Mouse (Mus musculus): ENCODE data around the gene Frmd5. TPM values are rescaled to one million over a fixed set of nuclear protein-coding genes. Genes with fewer than 3 reads are reported as not detected.

The Frmd5 gene
- polyA plus RNA-seq, 1 experiment: 0.45 TPM

DNA sequence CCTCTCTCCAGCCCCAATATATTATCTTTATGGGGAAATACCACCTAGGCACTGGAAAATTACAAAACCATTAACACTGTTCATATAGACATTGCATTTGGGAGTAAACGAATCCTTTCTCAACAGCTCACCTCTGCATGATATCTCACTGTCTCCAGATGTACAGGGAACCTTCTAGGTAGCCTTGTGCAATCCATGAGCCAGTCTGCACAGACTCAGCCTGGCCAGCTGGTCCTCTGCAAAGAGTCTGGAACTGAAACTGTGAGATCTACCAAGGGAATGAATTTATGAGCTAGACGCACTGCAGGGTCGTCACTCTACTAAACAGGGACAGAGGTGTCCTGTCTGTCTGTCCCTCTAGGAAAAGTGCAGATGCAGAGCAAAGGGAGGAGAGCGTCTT, 82.0 kb downstream of the Frmd5 start:
- 76% methylated on average over 4 of the region's 4 CpGs for WGBS
- Histone ChIP-seq H3K27ac (ENCODE audit: insufficient read depth, low read depth, low read length) (no peak overlapping the region), H3K27me3 (replicated peaks; ENCODE audit: control insufficient read depth, insufficient read depth, low read length) (no peaks in the 10 kb centered on the region), H3K4me3 (ENCODE audit: insufficient read depth, low read depth, low read length) (no peak overlapping the region), H3K4me1 (ENCODE audit: control insufficient read depth, insufficient read depth, low read length) (no peaks in the 10 kb centered on the region), H3K36me3 (ENCODE audit: control insufficient read depth, insufficient read depth, low read length) (no peaks in the 10 kb centered on the region)
- no peak for DNase-seq
- TF ChIP-seq CTCF (conservative IDR thresholded peaks at IDR 0.05; ENCODE audit: insufficient read depth, insufficient read length, low read depth, low read length) (no peak), POLR2A (IDR thresholded peaks at IDR 0.05; ENCODE audit: low read depth, low read length) (no peak)

DNA sequence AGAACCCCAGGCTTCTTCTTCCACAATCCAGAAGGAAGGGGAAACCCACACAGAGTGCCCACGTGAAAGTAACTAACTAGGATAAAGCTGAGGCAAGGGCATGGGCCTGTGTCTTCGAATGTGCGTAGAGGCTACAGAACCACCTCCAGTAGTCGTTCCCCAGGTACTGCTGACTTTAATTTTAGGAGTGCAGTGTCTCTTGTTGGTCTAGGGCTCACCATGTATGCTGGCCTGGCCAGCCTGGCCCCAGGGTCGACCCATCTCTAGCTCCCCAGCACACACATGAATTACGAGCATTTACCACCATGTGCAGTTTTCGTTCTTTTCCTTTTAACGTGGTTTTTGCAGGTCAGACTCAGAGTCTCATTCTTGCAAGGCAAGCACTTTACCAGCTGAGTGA, 83.1 kb downstream of the Frmd5 start:
- DNase-seq: no peak
- H3K4me1 ChIP-seq (ENCODE audit: control insufficient read depth, insufficient read depth, low read length): no peaks in the 10 kb centered on the region
- WGBS: 79% methylated on average over 8 of the region's 8 CpGs
- no peaks in the 10 kb centered on the region for H3K27me3 ChIP-seq (replicated peaks; ENCODE audit: control insufficient read depth, insufficient read depth, low read length)
- H3K27ac ChIP-seq (ENCODE audit: insufficient read depth, low read depth, low read length): no peak overlapping the region
- TF ChIP-seq POLR2A (IDR thresholded peaks at IDR 0.05; ENCODE audit: low read depth, low read length) (no peak), CTCF (conservative IDR thresholded peaks at IDR 0.05; ENCODE audit: insufficient read depth, insufficient read length, low read depth, low read length) (no peak)
- no peak overlapping the region for H3K4me3 ChIP-seq (ENCODE audit: insufficient read depth, low read depth, low read length)
- H3K36me3 ChIP-seq (ENCODE audit: control insufficient read depth, insufficient read depth, low read length): no peaks in the 10 kb centered on the region

DNA sequence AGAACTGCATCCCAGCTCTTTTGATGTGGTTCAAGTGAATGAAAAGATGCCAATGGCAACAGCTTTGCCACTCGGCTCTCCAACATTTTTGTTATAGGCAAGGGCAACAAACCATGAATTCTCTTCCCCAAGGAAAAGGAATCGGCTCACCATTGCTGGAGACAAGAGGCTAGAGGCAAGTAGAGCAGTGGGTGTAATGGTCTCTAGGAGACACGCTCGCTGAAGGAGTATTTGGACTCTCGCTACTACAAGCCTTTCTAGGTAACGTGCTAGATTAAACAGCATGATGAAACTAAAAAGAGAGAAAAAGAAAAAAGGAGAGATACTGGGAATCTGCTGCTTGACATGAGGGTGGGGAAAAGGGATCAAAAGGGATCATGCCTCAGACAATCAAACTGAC, 87.9 kb downstream of the Frmd5 start:
- H3K4me1 ChIP-seq (ENCODE audit: control insufficient read depth, insufficient read depth, low read length): no peaks in the 10 kb centered on the region
- WGBS: 85% methylated on average over 6 of the region's 6 CpGs
- no peak overlapping the region for H3K27ac ChIP-seq (ENCODE audit: insufficient read depth, low read depth, low read length)
- H3K27me3 ChIP-seq (replicated peaks; ENCODE audit: control insufficient read depth, insufficient read depth, low read length): no peaks in the 10 kb centered on the region
- H3K36me3 ChIP-seq (ENCODE audit: control insufficient read depth, insufficient read depth, low read length): no peaks in the 10 kb centered on the region
- TF ChIP-seq CTCF (conservative IDR thresholded peaks at IDR 0.05; ENCODE audit: insufficient read depth, insufficient read length, low read depth, low read length) (no peak), POLR2A (IDR thresholded peaks at IDR 0.05; ENCODE audit: low read depth, low read length) (no peak)
- DNase-seq: no peak
- no peak overlapping the region for H3K4me3 ChIP-seq (ENCODE audit: insufficient read depth, low read depth, low read length)

DNA sequence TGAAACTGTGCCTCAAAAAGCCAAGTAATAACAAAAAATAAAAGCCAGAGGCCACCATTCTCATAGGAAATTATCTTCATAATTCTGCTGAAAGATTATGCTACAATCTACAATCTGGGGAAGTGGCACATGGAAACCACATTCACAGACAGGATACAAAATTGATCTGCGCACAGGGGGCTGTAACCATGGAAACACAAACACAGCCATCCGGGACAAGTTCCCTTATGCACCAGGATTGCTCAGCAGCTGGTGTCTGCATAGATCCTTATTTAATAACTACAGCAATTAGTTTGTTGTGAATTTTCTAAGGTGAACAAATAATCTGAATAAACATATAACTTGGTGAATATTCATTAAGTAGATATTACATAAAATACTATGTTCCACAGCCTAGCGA, 89.8 kb downstream of the Frmd5 start:
- Histone ChIP-seq H3K27ac (ENCODE audit: insufficient read depth, low read depth, low read length) (no peak overlapping the region), H3K27me3 (replicated peaks; ENCODE audit: control insufficient read depth, insufficient read depth, low read length) (no peaks in the 10 kb centered on the region), H3K36me3 (ENCODE audit: control insufficient read depth, insufficient read depth, low read length) (no peaks in the 10 kb centered on the region), H3K4me1 (ENCODE audit: control insufficient read depth, insufficient read depth, low read length) (no peaks in the 10 kb centered on the region), H3K4me3 (ENCODE audit: insufficient read depth, low read depth, low read length) (no peak overlapping the region)
- no peak for DNase-seq
- TF ChIP-seq CTCF (conservative IDR thresholded peaks at IDR 0.05; ENCODE audit: insufficient read depth, insufficient read length, low read depth, low read length) (no peak), POLR2A (IDR thresholded peaks at IDR 0.05; ENCODE audit: low read depth, low read length) (no peak)
- WGBS: 82% methylated on average over 3 of the region's 3 CpGs

DNA sequence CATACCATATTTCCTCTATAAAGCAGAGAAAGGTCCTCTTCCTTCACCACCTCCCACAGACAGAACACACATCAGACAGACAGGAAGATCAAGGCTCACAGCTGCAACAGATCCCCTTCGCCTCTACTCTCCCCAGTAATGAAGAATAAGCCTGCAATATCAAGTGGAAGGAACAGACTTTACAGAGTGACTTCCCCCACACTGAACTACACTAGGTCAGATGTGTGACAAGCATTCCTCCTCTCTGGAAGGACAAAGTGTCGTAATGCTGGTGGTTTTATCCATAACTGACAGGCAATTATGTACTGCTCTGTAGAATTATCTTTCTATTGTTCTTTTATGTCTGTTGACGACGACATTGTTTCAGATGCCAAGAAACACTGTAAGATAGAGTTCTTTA, 93.3 kb downstream of the Frmd5 start:
- DNase-seq: no peak
- no peaks in the 10 kb centered on the region for H3K36me3 ChIP-seq (ENCODE audit: control insufficient read depth, insufficient read depth, low read length)
- H3K4me1 ChIP-seq (ENCODE audit: control insufficient read depth, insufficient read depth, low read length): no peaks in the 10 kb centered on the region
- H3K27me3 ChIP-seq (replicated peaks; ENCODE audit: control insufficient read depth, insufficient read depth, low read length): no peaks in the 10 kb centered on the region
- no peak overlapping the region for H3K27ac ChIP-seq (ENCODE audit: insufficient read depth, low read depth, low read length)
- H3K4me3 ChIP-seq (ENCODE audit: insufficient read depth, low read depth, low read length): no peak overlapping the region
- WGBS: 60% methylated on average over 4 of the region's 4 CpGs
- no peak for TF ChIP-seq CTCF (conservative IDR thresholded peaks at IDR 0.05; ENCODE audit: insufficient read depth, insufficient read length, low read depth, low read length)
- no peak for TF ChIP-seq POLR2A (IDR thresholded peaks at IDR 0.05; ENCODE audit: low read depth, low read length)

DNA sequence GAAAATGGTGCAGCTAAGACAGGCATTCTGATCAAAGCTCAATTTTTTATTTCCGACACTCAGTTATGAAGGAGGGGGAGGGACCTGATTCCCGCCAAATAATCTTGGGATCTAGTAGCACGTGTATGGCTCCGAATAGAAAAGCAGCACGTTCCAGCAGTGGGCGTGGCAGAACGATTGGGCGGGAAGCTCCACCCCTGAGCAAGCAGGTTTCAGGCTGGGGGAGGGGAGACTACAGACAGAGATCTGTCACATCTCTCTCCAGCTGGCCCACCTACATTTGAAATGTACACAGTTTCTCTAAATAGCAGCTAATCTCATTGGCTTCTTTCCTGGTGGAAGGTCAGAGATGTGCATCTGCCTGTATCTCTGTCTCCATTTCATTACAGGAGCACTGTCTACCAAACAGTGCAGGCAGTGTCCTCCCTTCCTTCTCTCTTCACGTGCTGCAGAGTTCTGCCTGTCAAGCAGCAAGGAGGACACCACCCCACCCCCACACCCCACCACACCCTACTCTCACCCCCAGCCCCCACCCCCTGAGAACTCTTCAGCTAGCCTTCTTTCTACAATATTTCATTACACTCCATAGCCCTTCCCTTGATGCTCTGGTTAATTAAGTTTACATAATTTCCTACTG, 95.0 kb downstream of the Frmd5 start:
- TF ChIP-seq POLR2A (IDR thresholded peaks at IDR 0.05; ENCODE audit: low read depth, low read length) (no peak), CTCF (conservative IDR thresholded peaks at IDR 0.05; ENCODE audit: insufficient read depth, insufficient read length, low read depth, low read length) (no peak)
- 19% methylated on average over 9 of the region's 9 CpGs for WGBS
- no peak for DNase-seq

DNA sequence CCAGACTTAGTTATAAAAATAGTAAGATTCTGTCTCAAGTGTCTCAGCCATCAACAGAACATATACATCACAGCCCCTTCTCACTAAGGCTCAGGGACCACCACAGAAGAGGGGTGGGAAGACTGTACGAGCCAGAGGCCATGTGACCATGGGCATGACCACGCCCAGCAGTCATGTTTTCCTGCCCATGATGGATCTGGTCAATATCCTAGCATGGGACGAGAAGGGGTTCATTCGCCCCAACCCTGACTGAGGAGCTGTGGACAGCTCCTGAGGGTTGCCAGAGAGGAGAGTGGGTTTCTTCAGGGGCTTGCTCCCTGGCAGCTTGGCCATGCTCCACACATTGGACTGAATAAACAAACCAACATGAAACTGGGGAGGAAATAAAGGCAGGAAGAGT, 97.8 kb downstream of the Frmd5 start:
- Histone ChIP-seq H3K4me1 (ENCODE audit: control insufficient read depth, insufficient read depth, low read length) (no peaks in the 10 kb centered on the region), H3K27ac (ENCODE audit: insufficient read depth, low read depth, low read length) (no peak overlapping the region), H3K4me3 (ENCODE audit: insufficient read depth, low read depth, low read length) (no peak overlapping the region), H3K36me3 (ENCODE audit: control insufficient read depth, insufficient read depth, low read length) (no peaks in the 10 kb centered on the region), H3K27me3 (replicated peaks; ENCODE audit: control insufficient read depth, insufficient read depth, low read length) (no peaks in the 10 kb centered on the region)
- no peak for TF ChIP-seq POLR2A (IDR thresholded peaks at IDR 0.05; ENCODE audit: low read depth, low read length)
- TF ChIP-seq CTCF (conservative IDR thresholded peaks at IDR 0.05; ENCODE audit: insufficient read depth, insufficient read length, low read depth, low read length): no peak
- 92% methylated on average over 4 of the region's 4 CpGs for WGBS
- no peak for DNase-seq

More for the DNA sequence above, 95.0 kb downstream of the Frmd5 start:
- no peaks in the 10 kb centered on the region for H3K27me3 ChIP-seq (replicated peaks; ENCODE audit: control insufficient read depth, insufficient read depth, low read length)
- no peak overlapping the region for H3K27ac ChIP-seq (ENCODE audit: insufficient read depth, low read depth, low read length)
- no peak overlapping the region for H3K4me3 ChIP-seq (ENCODE audit: insufficient read depth, low read depth, low read length)
- no peaks in the 10 kb centered on the region for H3K4me1 ChIP-seq (ENCODE audit: control insufficient read depth, insufficient read depth, low read length)
- no peaks in the 10 kb centered on the region for H3K36me3 ChIP-seq (ENCODE audit: control insufficient read depth, insufficient read depth, low read length)
